Mouse (Mus musculus) embryonic facial prominence, embryonic 15.5 days (tissue): ENCODE data around the gene Fndc5. TPM values are rescaled to one million over a fixed set of nuclear protein-coding genes. Genes with fewer than 3 reads are reported as not detected.

Source experiments
- ATAC-seq: fragments of 200-750 bp; cut with Nextera tagmentation; 2 replicates; pipeline ENCODE4 v1.8.0; 2017; ENCODE audit warnings: low read depth, moderate TSS enrichment; ENCODE audit not compliant: insufficient number of reproducible peaks, low FRiP score, low TSS enrichment
- H3K27ac ChIP-seq: fragments of 300-500 bp; sonication (generic); replicated peaks from 2 replicates; pipeline ENCODE4 v1.5.1; 2015; ENCODE audit warnings: mild to moderate bottlenecking, inconsistent platforms
- H3K27me3 ChIP-seq: fragments of 300-500 bp; sonication (generic); 2 replicates; pipeline ENCODE4 v1.6.1; 2015; ENCODE audit warnings: inconsistent platforms
- H3K36me3 ChIP-seq: fragments of 300-500 bp; sonication (generic); 2 replicates; pipeline ENCODE4 v1.6.1; 2015; ENCODE audit warnings: mild to moderate bottlenecking, inconsistent platforms
- H3K4me1 ChIP-seq: fragments of 300-500 bp; sonication (generic); 2 replicates; pipeline ENCODE4 v1.6.1; 2015; ENCODE audit warnings: inconsistent platforms
- H3K4me2 ChIP-seq: fragments of 300-500 bp; sonication (generic); replicated peaks from 2 replicates; pipeline ENCODE4 v1.6.1; 2015; ENCODE audit warnings: mild to moderate bottlenecking, inconsistent platforms
- H3K4me3 ChIP-seq: fragments of 300-500 bp; sonication (generic); replicated peaks from 2 replicates; pipeline ENCODE4 v1.5.1; 2015; ENCODE audit warnings: mild to moderate bottlenecking, inconsistent platforms
- H3K9ac ChIP-seq: fragments of 300-500 bp; sonication (generic); 2 replicates; pipeline ENCODE4 v1.6.1; 2015; ENCODE audit warnings: inconsistent platforms
- H3K9me3 ChIP-seq: fragments of 300-500 bp; sonication (generic); replicated peaks from 2 replicates; pipeline ENCODE4 v1.6.1; 2016; ENCODE audit warnings: inconsistent platforms
- WGBS: fragments of 180-500 bp; shearing (Covaris S2); methylation state at CpG from one replicate; pipeline ENCODE4 v1.1.7; 2015; 5-methylcytosine and 5-hydroxymethylcytosine counted together
- polyA plus RNA-seq: library from polyadenylated mRNA; unstranded; fragments of >200 nt; fragmentation: Nextera tagmentation; extraction: Ambion mirVana; gene quantifications from 2 replicates; pipeline ENCODE4 v1.2.1, GENCODE M21; 2015

Fndc5 gene
- 19.7 and 26.3 TPM in 2 replicates for polyA plus RNA-seq

GRCm38 (mm10) chr4:129136579-129137391 lies at the start of gene Fndc5:
TSS of gene Fndc5 (plus strand) at chr4:129136999.
- H3K4me1 ChIP-seq = peaks cover 35% of the 10 kb centered on the region
- no peak within 1 kb of the TSS for H3K27ac ChIP-seq
- H3K36me3 ChIP-seq = no peaks in the 10 kb centered on the region
- H3K4me3 ChIP-seq = peak within 1 kb of the TSS; percentile 56
- ATAC-seq = no peak
- 2% methylated on average over 24 of the region's 80 CpGs for WGBS
- peak within 1 kb of the TSS; percentile 53 for H3K9ac ChIP-seq
- peak within 1 kb of the TSS; percentile 93 for H3K4me2 ChIP-seq
- peaks cover 21% of the 10 kb centered on the region for H3K27me3 ChIP-seq
- H3K9me3 ChIP-seq = no peaks in the 10 kb centered on the region

- WGBS = 47% methylated on average over 5 of the region's 5 CpGs
- Histone ChIP-seq H3K27me3 (no peaks in the 10 kb centered on the region), H3K9ac (no peak overlapping the region), H3K4me2 (no peak overlapping the region), H3K4me3 (no peak overlapping the region), H3K9me3 (no peaks in the 10 kb centered on the region), H3K27ac (no peak overlapping the region), H3K36me3 (peaks cover 16% of the 10 kb centered on the region), H3K4me1 (no peaks in the 10 kb centered on the region)
- no peak for ATAC-seq
These were observed 48.9 kb upstream of the Fndc5 start for GRCm38 (mm10) chr4:129087850-129088249.

DNA sequence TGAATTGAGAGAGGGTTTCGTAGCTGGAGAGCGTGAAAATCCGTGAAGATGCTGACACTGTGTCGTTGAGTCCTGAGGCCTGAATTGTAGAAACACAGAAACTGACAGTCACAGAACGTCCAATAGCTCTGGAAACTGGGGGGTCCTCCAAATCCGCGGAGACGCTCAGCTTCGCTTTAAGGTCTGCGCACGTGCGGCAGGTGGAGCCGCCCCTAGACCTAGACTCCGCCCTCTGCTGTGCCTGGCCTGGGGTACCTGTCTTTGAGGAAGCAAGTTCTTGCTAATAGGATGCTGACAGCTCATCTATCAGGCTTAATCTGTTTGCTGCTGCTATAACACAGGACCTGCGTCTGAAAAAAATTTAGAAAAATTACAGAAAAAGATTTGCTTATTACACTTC lies 41.5 kb upstream of the Fndc5 start:
- Histone ChIP-seq H3K4me2 (no peak overlapping the region), H3K4me1 (no peaks in the 10 kb centered on the region), H3K36me3 (no peaks in the 10 kb centered on the region), H3K27ac (no peak overlapping the region), H3K9ac (no peak overlapping the region), H3K4me3 (no peak overlapping the region), H3K27me3 (no peaks in the 10 kb centered on the region), H3K9me3 (no peaks in the 10 kb centered on the region)
- 28% methylated on average over 15 of the region's 15 CpGs for whole genome bisulfite sequencing
- no peak for ATAC-seq

DNA sequence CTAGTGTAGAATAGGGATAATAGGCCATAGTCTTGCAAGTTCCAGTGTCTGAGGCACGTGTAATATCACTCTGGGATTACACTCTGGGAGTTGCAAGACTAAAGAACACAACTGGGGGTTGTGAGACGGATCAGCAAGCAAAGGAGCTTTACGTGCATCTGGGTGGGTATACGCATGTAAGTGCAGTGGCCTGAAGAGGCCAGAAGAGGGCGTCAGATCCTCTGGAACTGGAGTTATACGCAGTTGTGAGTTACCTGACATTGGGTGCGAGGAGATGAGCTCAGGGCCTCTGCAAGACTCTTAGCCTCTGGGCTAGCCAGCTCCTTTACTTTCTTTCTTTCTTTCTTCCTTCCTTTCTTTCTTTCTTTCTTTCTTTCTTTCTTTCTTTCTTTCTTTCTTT lies 39.8 kb upstream of the Fndc5 start:
- no peak overlapping the region for H3K4me3 ChIP-seq
- 72% methylated on average over 7 of the region's 7 CpGs for WGBS
- no peak for ATAC-seq
- H3K9ac ChIP-seq = no peak overlapping the region
- H3K4me2 ChIP-seq = no peak overlapping the region
- no peaks in the 10 kb centered on the region for H3K4me1 ChIP-seq
- no peaks in the 10 kb centered on the region for H3K27me3 ChIP-seq
- no peaks in the 10 kb centered on the region for H3K36me3 ChIP-seq
- H3K9me3 ChIP-seq = no peaks in the 10 kb centered on the region
- no peak overlapping the region for H3K27ac ChIP-seq

DNA sequence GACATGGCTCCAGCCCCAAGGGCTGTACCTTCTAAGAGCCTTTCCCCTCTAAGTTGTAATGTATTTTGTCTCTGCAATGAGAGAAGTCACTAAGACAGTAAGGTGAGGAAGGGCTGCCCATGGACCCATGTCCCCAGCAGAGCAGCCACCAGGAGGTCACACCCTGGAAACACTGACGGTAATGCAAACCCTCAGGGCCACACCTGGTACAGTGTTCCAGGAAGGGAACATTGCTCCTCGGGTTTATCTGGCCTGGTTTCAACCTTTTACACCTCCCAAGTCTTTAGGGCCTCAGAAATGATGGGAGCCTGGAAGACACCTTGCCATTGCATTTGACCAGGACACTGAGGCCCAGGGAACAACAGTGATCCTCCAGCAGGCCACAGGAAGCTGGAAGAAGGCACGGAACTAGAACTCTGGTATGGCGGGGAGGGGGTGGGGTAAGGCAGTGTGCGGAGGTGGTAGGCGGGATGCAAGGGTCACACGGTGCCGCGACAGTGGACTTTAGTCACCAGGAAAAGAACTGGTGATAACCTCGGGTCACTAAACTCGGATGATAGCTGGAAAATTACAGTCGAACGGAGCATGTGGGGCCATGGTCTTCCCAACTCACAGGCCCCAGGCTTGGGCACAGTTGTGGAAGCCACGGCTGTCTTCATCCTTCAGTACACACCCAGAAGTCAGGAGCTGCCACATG lies 34.5 kb upstream of the Fndc5 start:
- H3K9me3 ChIP-seq = no peaks in the 10 kb centered on the region
- no peak overlapping the region for H3K4me3 ChIP-seq
- no peaks in the 10 kb centered on the region for H3K36me3 ChIP-seq
- no peak overlapping the region for H3K4me2 ChIP-seq
- no peak overlapping the region for H3K9ac ChIP-seq
- no peak for ATAC-seq
- H3K27ac ChIP-seq = no peak overlapping the region
- peaks cover 8% of the 10 kb centered on the region for H3K4me1 ChIP-seq
- H3K27me3 ChIP-seq = peaks cover 34% of the 10 kb centered on the region
- 83% methylated on average over 14 of the region's 14 CpGs for WGBS

GRCm38 (mm10) chr4:129105356-129105755 lies 31.4 kb upstream of the Fndc5 start, which contains the start of gene Tmem54:
TSS of gene Tmem54 (plus strand) at chr4:129105548.
- 0 out of 2 replicates have a peak within 1 kb of the TSS, but pooled peaks have one; percentile 15 for H3K9ac ChIP-seq
- peaks cover 42% of the 10 kb centered on the region for H3K27me3 ChIP-seq
- 2% methylated on average over 40 of the region's 40 CpGs for WGBS

GRCm38 (mm10) chr4:129106073-129106472 lies 30.7 kb upstream of the Fndc5 start:
- no peak for ATAC-seq
- peak overlapping the region; percentile 51 for H3K4me2 ChIP-seq
- 17% methylated on average over 9 of the region's 9 CpGs for WGBS
- H3K27ac ChIP-seq = no peak overlapping the region
- peaks cover 22% of the 10 kb centered on the region for H3K4me1 ChIP-seq
- H3K9me3 ChIP-seq = no peaks in the 10 kb centered on the region
- H3K4me3 ChIP-seq = peak overlapping the region; percentile 39
- H3K9ac ChIP-seq = no peak overlapping the region
- peaks cover 42% of the 10 kb centered on the region for H3K27me3 ChIP-seq
- H3K36me3 ChIP-seq = no peaks in the 10 kb centered on the region

More at GRCm38 (mm10) chr4:129105356-129105755, 31.4 kb upstream of the Fndc5 start, which contains the start of gene Tmem54:
- peak within 1 kb of the TSS; percentile 39 for H3K4me3 ChIP-seq
- peaks cover 22% of the 10 kb centered on the region for H3K4me1 ChIP-seq
- H3K27ac ChIP-seq = no peak within 1 kb of the TSS
- H3K4me2 ChIP-seq = peak within 1 kb of the TSS; percentile 51
- H3K36me3 ChIP-seq = no peaks in the 10 kb centered on the region
- no peaks in the 10 kb centered on the region for H3K9me3 ChIP-seq
- ATAC-seq = peak; percentile 26; the same call in 1 of the 2 replicates

DNA sequence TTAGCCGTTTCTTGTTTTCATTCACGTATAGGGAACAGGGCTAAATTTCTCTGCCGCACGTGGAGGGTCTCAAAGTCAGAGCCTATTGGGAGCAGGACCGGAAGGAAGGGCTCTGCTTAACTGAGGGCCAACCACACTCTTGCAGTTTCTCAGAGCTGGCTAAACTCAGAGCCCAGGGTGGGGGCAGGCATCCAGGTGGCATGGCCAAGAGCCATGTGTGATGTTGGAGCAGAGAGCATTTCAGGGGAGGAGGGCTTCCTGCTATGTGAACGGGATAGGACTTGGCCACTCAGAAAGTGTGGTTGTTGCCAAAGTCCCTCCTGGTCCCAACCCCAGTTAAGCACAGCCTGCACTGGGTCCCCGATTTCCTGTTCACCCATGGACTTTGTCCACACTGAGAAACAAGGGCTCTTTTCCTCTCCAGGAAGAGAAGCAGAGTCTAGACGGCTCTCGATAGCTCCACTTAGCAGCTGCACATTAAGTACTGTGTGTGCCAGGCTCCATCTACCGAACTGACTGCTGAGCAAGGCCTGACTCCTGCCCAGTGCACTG lies 29.4 kb upstream of the Fndc5 start:
- Histone ChIP-seq H3K36me3 (no peaks in the 10 kb centered on the region), H3K4me1 (peaks cover 26% of the 10 kb centered on the region), H3K27ac (no peak overlapping the region), H3K9ac (no peak overlapping the region), H3K4me3 (no peak overlapping the region), H3K4me2 (no peak overlapping the region), H3K27me3 (peaks cover 42% of the 10 kb centered on the region), H3K9me3 (no peaks in the 10 kb centered on the region)
- ATAC-seq = no peak
- WGBS = 58% methylated on average over 10 of the region's 10 CpGs

- 68% methylated on average over 7 of the region's 7 CpGs for WGBS
- Histone ChIP-seq H3K9me3 (no peaks in the 10 kb centered on the region), H3K4me1 (peaks cover 32% of the 10 kb centered on the region), H3K9ac (no peak overlapping the region), H3K27ac (no peak overlapping the region), H3K4me2 (no peak overlapping the region), H3K27me3 (peaks cover 38% of the 10 kb centered on the region), H3K36me3 (no peaks in the 10 kb centered on the region), H3K4me3 (no peak overlapping the region)
- no peak for ATAC-seq
These were observed 28.2 kb upstream of the Fndc5 start for GRCm38 (mm10) chr4:129108624-129109023.

GRCm38 (mm10) chr4:129110804-129111203 lies 26.0 kb upstream of the Fndc5 start:
- no peak overlapping the region for H3K4me2 ChIP-seq
- 88% methylated on average over 6 of the region's 6 CpGs for WGBS
- H3K27ac ChIP-seq = no peak overlapping the region
- H3K9ac ChIP-seq = no peak overlapping the region
- H3K36me3 ChIP-seq = no peaks in the 10 kb centered on the region
- H3K27me3 ChIP-seq = peaks cover 23% of the 10 kb centered on the region
- ATAC-seq = no peak
- no peak overlapping the region for H3K4me3 ChIP-seq
- no peaks in the 10 kb centered on the region for H3K9me3 ChIP-seq
- H3K4me1 ChIP-seq = peaks cover 26% of the 10 kb centered on the region; the same call in 1 of the 2 replicates

- Histone ChIP-seq H3K27me3 (peaks cover 17% of the 10 kb centered on the region), H3K4me3 (no peak overlapping the region)
- ATAC-seq = no peak
These were observed 25.4 kb upstream of the Fndc5 start for GRCm38 (mm10) chr4:129111350-129111749.

More at GRCm38 (mm10) chr4:129111350-129111749, 25.4 kb upstream of the Fndc5 start:
- Histone ChIP-seq H3K9ac (no peak overlapping the region), H3K36me3 (no peaks in the 10 kb centered on the region), H3K4me2 (no peak overlapping the region), H3K27ac (no peak overlapping the region), H3K4me1 (peaks cover 26% of the 10 kb centered on the region; the same call in 1 of the 2 replicates), H3K9me3 (no peaks in the 10 kb centered on the region)
- 65% methylated on average over 11 of the region's 11 CpGs for WGBS
